Mouse (Mus musculus) cerebellum, postnatal 14 days (tissue): ENCODE measurements around the gene Acox3.

Source experiments
- DNase-seq, 2 experiments: peaks; one replicate each; pipeline ENCODE4 v3.0.0; 2021; ENCODE audit warnings: mixed read lengths in 2 of 2

The Acox3 gene

DNA sequence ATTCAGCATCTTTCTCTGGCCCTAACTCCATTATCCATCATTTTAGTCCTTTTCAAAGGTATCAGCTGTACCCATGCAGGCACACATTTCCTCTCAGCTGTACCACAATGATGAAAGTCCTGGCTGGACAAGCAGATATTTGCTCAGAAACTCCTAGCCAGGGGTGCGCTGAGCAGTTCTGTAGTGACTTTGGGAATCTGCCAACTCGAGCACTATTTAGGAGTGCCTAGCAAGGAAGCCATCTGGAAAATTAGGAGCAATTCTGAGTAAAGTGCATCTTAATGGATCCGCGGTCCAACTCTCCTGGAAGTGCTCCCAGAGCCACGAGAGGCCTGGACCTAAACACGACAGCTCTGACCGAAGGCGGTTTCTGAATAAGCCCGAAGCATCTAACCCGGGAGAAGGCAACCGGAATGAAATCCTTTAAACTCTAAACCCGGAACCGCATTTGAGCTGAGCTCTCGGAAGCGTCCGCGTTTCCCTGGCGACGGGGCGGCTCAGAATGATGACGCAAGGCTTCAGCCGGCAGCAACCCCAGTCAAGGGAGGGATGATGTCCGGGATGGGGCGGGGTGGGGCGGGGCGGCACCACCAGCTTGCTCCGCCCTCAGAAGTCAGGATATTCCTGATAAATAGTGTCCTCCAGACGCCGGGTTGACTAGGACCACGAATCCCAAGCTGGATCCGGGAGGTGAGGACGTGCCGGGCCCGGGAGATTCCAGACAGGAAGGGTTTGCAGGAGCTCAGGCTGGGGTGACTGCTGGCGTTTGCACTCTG is at the start of gene Acox3:
Gene Acox3 (plus strand): TSS at position 596 of the 776 bp plus-strand sequence.
- peak; percentile 95 to 98 for DNase-seq

DNA sequence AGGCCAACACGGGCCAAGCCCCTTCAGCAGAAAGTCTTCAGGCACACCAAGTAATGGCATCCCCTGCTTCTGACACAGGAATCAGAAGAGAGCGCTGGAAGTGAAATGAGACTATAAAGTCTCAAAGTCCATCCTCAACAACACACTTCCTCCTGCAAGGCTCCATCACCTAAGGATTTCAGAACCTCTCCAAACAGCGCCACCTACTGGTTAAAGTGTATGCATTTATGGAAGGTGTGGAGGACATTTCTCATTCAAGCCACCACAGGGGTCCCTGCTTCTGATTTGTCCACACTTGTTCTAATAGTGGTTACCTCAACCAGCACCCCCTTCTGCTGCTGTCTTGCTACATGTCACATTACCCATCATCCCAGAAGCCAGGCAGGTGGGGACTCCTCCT is 46.6 kb upstream of the Acox3 start:
- DNase-seq: no peak

DNA sequence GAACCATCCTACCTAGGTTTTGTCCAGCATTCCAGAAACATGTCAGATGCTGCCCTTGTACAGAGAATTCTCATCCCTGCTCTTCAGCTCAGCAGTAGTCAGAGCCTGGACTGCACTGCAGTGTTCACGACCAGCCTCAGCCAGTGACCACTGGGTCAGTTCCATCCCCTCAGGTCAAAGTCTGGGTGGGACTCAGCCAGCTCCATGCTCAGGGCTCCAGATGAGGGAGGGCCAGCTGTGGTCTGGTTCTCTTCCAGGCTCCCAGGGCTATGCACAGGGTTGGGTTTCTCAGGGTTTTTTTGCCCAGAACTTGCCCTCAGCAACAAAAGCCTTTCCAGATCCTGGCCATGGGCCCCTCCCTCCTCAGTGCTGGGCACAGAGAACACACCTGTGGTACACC is 45.4 kb upstream of the Acox3 start:
- no peak for DNase-seq

DNA sequence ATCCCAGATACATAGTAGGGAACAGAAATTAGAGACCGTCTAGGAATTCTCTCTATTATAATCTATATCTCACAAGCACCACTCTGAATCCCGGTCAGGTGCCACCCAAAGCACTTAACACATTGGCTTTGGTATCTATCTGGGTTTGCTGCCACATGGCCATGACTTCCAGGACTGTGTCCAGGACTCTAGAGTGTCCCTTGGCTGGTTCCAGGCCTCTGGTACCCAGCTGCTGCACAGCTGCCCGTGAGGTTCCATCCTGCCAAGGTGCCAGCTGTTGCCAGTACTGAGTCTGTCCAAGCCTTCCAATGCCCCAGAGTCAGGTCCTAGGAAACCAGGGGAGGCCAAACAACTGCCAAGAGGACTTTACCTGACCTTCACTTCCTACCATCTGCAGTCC is 44.8 kb upstream of the Acox3 start:
- DNase-seq: no peak

DNA sequence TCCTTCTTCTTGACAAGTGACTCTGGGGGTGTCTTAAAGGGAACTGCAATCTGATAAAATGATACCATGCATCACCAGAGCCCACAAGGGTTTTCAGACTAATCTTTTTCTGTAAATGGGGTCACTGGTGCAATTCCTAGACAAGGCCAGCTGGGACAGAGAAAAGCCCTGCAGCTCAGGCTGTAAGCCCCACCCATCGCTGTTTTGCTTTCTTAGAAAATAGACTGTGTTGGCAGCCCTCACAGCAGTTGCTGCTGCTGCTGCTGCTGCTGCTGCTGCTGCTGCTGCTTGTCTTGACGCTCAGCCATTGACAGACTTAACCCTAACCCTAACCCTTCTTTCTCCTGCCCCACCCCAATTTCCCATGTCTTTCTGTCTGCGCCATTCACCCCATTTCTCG is 43.3 kb upstream of the Acox3 start:
- DNase-seq: no peak

- no peak for DNase-seq
These were observed 42.3 kb upstream of the Acox3 start for GRCm38 (mm10) chr5:35540555-35540954.

- DNase-seq: no peak
These were observed 41.6 kb upstream of the Acox3 start for GRCm38 (mm10) chr5:35541059-35541790.

- no peak for DNase-seq
These were observed 36.7 kb upstream of the Acox3 start for GRCm38 (mm10) chr5:35546127-35546526.

DNA sequence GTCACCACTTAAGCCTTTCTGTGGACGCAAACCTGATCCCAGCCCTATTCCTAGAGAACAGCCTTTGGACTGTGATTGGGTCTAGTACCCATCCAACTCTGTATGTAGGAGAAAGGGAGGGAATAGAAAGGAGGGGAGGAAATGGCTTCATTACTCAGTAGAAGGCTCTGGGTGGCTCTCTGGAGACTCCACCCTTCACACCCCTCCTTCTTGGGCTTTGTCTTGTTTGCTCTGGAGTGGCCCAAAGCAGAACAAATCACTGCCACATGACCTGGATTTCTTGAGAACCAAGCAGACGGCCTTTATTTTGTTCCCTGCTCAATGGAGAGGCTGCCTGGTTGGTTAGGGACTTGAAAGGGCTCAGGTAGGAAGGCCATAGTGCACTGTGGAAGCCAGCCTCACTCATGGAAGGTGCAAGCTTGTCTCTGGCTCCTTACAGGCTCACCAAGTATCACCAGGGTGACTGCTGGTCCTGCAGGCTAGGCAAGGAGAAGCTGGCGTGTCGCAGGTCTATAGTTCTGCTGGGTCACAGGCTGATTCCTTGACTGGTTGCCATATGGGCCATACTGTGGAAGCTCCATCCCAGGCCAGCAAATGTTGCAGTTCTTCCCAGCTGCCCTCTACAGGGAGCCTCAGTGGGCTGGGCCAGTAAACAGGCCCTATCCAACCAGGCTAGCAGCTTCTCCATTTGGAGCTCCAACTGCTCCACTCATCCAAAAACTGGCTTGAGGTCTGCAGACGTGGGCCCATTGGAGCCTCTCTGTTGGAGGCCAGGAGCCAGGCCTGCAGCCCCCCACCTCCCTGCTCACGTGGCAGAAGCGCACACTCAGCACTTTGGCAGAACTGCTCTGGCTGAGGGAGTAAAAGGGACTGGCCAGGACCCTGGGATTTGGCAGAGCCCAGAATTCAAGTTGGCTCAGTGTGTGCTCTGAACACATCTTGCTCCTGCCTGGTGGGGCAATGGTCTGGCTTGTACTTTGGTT is 30.7 kb upstream of the Acox3 start:
- DNase-seq: peak; percentile 58 to 71

DNA sequence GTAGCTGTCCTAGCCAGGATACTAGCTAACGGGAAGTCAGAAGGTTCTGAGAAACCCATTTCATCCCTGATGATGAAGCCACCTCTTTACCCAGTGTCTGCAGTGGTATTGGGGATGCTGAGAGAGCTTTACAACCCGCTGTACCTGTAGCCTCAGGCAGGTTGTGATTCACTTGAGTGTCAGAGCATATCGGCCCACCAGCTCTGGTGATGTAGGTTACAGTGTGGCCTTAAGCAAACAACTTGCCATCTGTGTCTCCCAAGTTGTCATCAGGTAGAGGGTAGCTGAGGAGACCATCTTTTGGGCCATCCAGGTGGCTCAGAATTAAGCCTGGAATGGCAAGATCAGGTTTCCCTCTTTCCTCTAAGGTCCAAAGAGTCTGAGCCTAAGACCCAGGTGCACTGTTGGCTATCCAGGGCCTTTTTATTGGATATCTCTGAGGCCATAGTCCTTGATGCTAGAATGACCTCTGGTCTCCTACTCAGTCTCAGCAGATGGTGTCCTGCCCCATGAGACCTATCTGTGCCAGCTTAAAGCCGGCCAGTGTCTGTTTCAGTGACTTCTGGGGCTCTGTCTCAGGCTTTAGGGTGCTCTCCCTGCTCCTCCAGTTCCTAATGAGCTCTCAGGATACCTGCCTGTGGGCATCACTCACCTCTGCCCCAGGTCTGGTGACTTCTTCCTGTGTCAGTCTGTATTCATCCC is 29.9 kb upstream of the Acox3 start:
- DNase-seq: peak in 1 of 2 experiments; percentile 39

GRCm38 (mm10) chr5:35556393-35556792 is 26.4 kb upstream of the Acox3 start:
- no peak for DNase-seq

DNA sequence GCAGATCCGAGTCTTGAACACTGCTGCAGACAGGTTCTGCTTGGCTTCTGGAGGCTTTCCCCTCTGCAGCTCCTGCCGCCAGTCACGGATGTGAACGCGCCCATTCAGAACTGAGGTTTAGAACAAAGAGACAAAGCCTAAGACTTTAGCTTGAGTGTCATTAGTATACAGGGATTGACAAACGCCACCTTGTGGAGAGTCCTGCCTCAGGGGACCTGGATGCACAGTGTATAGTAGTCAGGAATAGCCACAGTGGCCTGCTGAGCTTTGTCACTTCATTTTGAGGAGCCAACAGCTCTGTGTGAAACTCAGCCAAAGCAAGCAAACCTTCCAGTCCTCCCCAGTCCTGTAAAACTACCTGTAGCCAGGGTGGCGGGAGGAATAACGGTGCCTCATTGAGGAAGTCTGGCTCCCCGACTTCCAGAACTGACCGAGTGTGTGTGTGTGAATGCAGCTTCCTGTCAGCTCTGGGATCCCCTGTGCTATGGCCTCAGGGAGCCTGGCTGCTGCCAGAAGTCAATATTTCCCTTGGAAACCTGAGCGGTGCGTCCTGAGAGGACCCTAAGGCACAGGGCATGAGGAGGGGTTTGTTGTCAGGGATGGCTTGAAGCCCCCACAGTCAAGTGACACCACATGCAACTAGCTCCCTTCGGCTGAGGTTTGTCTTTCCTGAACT is 24.8 kb upstream of the Acox3 start:
- peak in 1 of 2 experiments; percentile 39 for DNase-seq

DNA sequence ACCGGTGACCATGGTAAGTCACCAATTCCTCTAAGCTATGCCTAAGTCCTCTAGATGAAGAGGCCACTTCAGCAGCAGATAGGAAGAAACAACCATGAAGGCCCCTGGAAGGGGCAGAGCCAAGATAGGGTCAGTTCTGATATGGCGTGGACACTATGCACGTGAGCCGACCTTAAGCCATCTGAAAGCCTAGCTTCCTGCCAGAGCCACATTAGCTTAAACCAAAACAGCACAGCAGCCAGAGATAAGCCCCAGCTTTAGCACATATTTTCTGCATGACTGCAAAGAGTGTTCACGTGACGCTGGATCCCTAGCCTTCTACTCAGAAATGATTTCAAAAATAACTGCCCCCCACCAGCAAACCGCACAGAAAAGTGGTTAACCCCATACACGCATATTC is 23.4 kb upstream of the Acox3 start:
- DNase-seq: no peak

DNA sequence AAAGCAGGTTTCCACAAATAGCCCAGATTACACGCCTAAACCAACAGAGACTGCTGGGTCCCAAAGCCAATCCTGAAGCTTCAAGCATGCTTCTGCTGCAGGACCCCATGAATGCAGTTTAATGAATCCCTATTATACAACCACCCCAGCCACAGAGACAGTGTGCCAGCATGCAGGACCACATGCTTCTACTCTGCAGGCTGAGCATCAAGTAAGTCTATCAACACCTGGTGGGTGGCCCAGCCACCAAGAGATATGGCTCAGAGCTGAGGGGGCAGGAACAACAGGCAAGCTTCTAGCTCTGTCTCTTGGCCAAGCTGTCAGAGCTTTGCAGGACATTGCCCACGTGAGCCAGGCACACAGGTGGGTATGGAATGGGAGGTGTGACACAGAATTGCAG is 20.2 kb upstream of the Acox3 start:
- no peak for DNase-seq

DNA sequence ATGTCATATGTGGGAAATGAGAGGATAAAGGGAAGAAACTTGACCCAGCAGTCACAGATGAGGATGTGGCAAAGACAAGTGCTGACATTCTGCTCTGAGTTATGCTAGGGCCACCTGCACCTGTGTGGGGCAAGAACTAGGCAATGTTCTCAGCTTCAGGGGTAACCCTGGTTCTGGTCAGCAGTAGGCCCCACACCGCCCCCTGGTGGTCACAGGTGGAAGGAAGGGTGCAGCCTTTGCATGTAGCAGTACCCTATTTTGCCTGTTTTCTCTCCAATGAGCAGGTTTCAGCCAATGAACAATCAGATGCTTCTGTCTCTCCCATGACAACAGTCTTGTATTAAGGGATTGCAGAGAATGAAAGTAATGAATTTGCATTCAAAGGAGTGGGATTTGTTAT is 19.4 kb upstream of the Acox3 start:
- DNase-seq: peak; percentile 87 to 93

DNA sequence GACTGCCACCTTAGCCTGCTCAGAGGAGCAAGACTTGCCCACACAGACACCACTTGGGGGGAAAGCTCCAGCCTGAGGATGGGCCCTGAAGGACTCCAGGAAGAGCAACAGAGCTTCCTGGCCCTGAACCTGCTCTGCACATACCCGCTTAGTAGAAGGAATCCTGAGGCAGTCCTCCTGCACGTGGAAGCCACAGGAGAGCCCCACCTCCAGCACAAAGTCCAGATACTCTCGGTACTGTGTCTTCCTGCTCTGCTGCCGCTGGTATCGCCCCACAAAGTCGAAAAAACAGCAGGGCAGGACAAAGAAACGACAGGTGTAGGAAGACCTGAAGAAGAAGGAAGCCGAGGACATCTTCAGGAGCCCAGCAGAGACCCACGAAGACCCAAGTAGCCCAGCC is 17.6 kb upstream of the Acox3 start:
- DNase-seq: no peak

GRCm38 (mm10) chr5:35566632-35567031 is 16.2 kb upstream of the Acox3 start:
- no peak for DNase-seq

GRCm38 (mm10) chr5:35571546-35571945 is 11.3 kb upstream of the Acox3 start:
- DNase-seq: no peak

DNA sequence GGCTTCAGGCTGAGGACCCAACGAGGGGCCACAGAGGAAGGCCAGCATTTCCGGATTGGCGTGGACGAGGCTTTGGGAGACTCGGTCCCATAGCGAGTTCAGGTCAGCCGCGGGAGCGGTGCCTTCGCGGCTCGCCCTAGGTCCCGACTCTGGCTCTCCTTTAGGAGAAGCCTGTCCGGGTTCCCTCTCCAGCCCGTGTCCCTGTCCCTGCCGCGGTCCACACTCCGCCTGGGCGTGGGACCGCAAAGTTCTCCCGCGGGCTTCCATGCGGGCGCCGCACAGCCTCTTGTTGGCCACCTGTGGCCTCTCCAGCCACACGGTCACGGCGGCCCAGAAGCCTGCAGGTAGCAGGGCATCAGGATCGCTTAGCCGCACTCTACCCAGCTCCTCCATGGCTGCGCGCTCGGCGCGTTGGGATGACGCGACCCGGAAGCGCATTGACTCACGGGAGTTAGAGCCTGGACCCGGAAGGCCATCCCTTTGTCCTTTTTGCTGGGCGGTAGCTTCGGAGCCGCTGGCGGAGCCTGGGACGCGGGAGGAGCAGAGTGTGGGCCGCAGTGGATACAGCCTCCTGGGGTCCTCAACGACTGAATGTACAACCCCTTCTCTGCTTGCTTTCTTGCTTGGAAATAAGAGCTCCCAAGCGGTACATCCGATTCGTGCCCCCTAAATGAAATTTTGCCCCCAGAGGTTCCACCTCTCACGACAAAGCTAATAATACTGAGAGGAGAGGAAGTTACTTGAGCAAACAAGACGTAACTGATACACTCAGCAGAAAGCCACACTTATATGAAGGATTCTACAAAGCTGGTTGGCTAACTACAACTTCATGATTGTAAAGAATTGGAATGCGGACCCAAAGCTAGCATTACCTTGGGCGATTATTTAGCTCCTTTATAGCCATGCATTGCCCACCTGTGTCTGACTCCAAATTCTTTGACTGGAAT is 7.9 kb upstream of the Acox3 start, which contains the start of gene Trmt44:
Gene Trmt44 (minus strand): TSS at position 418 of the 947 bp plus-strand sequence.
- peak; percentile 91 to 95 for DNase-seq

- no peak for DNase-seq
These were observed 6.3 kb upstream of the Acox3 start for GRCm38 (mm10) chr5:35576409-35577020.
